Mouse (Mus musculus) stomach, embryonic 15.5 days (tissue): ENCODE data around the gene Akap2. TPM values are rescaled to one million over a fixed set of nuclear protein-coding genes. Genes with fewer than 3 reads are reported as not detected.

Experiments used
- ATAC-seq: fragments of 200-750 bp; cut with Nextera tagmentation; 2 replicates; pipeline ENCODE4 v1.8.0; 2017; ENCODE audit warnings: low read depth, moderate number of reproducible peaks, moderate TSS enrichment; ENCODE audit not compliant: insufficient read depth, low FRiP score
- H3K27ac ChIP-seq: fragments of 300-500 bp; sonication (generic); 2 replicates; pipeline ENCODE4 v1.5.1; 2015; ENCODE audit warnings: mild to moderate bottlenecking, inconsistent platforms
- H3K27me3 ChIP-seq: fragments of 300-500 bp; sonication (generic); replicated peaks from 2 replicates; pipeline ENCODE4 v1.6.1; 2015; ENCODE audit warnings: inconsistent platforms
- H3K36me3 ChIP-seq: fragments of 300-500 bp; sonication (generic); 2 replicates; pipeline ENCODE4 v1.6.1; 2015; ENCODE audit warnings: inconsistent platforms
- H3K4me1 ChIP-seq: fragments of 300-500 bp; sonication (generic); 2 replicates; pipeline ENCODE4 v1.6.1; 2015; ENCODE audit warnings: inconsistent platforms
- H3K4me2 ChIP-seq: fragments of 300-500 bp; sonication (generic); 2 replicates; pipeline ENCODE4 v1.6.1; 2015; ENCODE audit warnings: mild to moderate bottlenecking, inconsistent platforms
- H3K4me3 ChIP-seq: fragments of 300-500 bp; sonication (generic); replicated peaks from 2 replicates; pipeline ENCODE4 v1.5.1; 2015; ENCODE audit warnings: inconsistent platforms
- H3K9ac ChIP-seq: fragments of 300-500 bp; sonication (generic); 2 replicates; pipeline ENCODE4 v1.6.1; 2015; ENCODE audit warnings: inconsistent platforms
- H3K9me3 ChIP-seq: fragments of 300-500 bp; sonication (generic); 2 replicates; pipeline ENCODE4 v1.6.1; 2016; ENCODE audit warnings: inconsistent platforms
- WGBS: fragments of 180-500 bp; shearing (Covaris S2); methylation state at CpG from one replicate; pipeline ENCODE4 v1.1.7; 2015; 5-methylcytosine and 5-hydroxymethylcytosine counted together
- polyA plus RNA-seq: library from polyadenylated mRNA; unstranded; fragments of >200 nt; fragmentation: Nextera tagmentation; extraction: Ambion mirVana; gene quantifications from 2 replicates; pipeline ENCODE4 v1.2.1, GENCODE M21; 2015

Gene Akap2
- polyA plus RNA-seq, 1 experiment from 2014 or later: 21.2 TPM

DNA sequence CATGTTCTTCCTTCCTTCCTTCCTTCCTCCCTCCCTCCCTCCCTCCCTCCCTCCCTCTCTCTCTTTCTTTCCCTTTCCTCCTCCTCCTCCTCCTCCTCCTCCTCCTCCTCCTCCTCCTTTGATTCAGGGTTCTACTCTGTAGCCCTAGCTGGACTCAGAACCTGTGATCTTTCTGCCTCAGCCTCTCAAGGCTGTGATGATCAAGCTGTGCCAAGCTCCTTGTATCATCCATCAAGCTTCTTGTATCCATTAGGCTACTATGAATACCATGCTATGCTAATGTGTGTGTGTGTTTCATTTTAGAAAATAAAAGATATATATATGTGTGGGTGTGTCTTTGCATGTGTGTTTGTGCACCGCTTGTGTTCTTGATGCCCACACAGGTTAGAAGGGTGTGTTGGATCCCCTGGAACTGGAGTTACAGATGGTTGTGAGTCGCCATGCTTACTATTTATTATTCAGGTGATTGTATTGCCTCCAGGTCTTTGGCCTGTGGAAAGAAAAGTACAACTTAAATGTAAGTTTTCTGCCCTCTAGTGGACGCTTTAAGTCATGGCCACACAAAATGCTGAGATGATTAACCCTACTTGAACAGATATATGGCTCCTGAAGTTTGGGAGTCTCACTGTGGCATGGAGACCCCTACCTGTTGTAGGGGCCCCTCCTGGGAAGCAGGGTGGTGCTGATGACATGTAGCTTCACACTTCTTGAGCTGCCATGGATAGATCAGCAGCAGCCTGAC is 210.2 kb downstream of the Akap2 start:
- H3K4me3 ChIP-seq: no peak overlapping the region
- no peak for ATAC-seq
- no peaks in the 10 kb centered on the region for H3K27me3 ChIP-seq
- H3K27ac ChIP-seq: no peak overlapping the region
- no peak overlapping the region for H3K9ac ChIP-seq
- 24% methylated on average over 3 of the region's 3 CpGs for WGBS
- H3K36me3 ChIP-seq: no peaks in the 10 kb centered on the region
- no peaks in the 10 kb centered on the region for H3K9me3 ChIP-seq
- no peak overlapping the region for H3K4me2 ChIP-seq
- H3K4me1 ChIP-seq: no peaks in the 10 kb centered on the region

DNA sequence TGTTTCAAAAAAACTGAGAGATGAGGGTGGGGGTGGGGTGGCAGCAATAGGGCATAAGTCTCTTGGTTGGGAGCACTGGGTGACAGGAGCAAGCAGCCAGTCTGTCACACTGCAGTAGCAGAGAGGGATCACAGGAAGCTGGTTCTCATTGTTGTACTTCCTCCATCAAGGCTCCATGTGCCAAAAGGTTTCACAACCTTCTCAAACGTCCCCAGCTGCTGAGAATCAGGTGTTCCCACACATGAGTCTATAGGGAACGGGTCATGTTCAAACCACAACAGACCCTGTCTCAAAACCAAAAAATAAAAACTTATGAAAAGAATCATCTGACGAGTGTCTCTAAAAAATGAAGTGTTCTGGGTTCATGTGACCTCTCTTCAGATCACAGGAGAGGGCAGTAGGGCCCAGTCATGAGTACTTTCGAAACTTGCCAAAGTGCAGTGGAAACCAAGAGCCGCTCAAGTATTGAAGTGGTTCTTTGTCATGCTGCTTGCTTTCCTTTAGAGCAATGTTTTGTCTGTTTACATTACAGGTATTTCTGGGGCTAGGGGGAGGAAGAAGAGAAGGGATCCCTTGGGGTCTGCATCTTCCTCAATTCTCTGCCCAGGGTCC is 213.2 kb downstream of the Akap2 start:
- Histone ChIP-seq H3K27ac (no peak overlapping the region), H3K9me3 (no peaks in the 10 kb centered on the region), H3K9ac (no peak overlapping the region), H3K4me2 (no peak overlapping the region), H3K4me1 (no peaks in the 10 kb centered on the region), H3K36me3 (no peaks in the 10 kb centered on the region), H3K27me3 (no peaks in the 10 kb centered on the region), H3K4me3 (no peak overlapping the region)
- no peak for ATAC-seq
- WGBS: 64% methylated on average over 5 of the region's 5 CpGs

DNA sequence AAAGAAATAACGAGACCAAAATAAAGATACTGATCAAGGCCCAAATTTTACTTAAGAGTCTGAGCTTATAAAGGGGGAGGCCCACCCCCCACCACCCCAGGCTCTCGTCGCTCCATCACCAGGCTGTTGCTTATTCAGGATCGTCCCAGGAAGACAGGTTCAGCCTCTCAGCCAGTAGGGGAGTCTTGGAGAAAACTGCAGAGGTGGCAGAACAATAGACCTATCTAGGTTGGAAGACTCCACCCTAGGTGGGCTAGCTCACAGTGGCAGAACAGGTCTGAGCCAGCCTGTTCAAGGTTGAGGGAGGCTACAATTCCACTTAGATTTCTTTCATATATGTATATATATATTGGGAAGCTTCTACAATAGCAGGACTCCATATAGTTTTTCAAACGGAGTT is 216.7 kb downstream of the Akap2 start:
- Histone ChIP-seq H3K9ac (no peak overlapping the region), H3K27ac (no peak overlapping the region), H3K4me3 (no peak overlapping the region), H3K4me2 (no peak overlapping the region), H3K9me3 (no peaks in the 10 kb centered on the region), H3K4me1 (no peaks in the 10 kb centered on the region), H3K36me3 (no peaks in the 10 kb centered on the region), H3K27me3 (no peaks in the 10 kb centered on the region)
- ATAC-seq: no peak
- WGBS: 63% methylated on average over 5 of the region's 5 CpGs

DNA sequence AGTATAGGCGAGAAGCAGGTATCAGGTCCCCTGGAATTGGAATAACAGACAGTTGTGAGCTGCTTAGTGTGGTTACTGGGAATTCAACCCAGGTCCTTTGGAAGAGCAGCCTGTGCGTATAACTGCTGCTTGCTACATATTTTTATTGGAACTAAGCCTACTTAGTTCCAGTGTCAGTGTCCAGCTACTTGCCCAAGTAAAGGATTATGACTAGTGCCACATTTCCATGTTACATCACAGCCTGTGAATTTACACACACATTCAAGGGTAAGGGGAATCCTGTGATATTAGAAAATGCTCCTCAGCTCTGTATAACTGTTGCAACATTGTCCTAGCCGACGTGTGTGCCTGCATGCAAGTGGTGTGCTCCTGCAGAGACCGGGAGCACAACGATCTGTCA is 219.8 kb downstream of the Akap2 start:
- WGBS: 80% methylated on average over 6 of the region's 6 CpGs
- no peaks in the 10 kb centered on the region for H3K36me3 ChIP-seq
- H3K27ac ChIP-seq: no peak overlapping the region
- H3K9ac ChIP-seq: no peak overlapping the region
- H3K27me3 ChIP-seq: no peaks in the 10 kb centered on the region
- H3K4me2 ChIP-seq: no peak overlapping the region
- no peak for ATAC-seq
- H3K4me3 ChIP-seq: no peak overlapping the region
- no peaks in the 10 kb centered on the region for H3K9me3 ChIP-seq
- no peaks in the 10 kb centered on the region for H3K4me1 ChIP-seq

DNA sequence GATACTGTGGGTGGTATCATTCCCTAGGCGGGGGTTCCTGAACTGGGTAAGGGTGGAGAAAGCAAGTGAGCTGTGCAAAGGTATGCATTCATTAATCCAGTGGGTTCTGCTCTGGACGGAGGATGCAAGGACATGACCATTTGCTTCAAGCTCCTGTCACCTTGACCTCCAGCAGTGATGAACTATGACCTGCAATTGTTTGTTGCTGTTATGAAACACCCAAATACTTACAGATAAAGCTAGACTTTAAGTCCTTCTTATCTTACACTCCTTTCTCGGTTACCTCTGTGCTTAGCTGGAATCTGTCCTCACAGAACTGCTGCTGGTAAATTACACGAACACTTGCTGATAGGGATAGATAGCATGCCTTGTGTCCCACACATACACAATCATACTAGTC is 223.2 kb downstream of the Akap2 start:
- Histone ChIP-seq H3K9ac (no peak overlapping the region), H3K4me3 (no peak overlapping the region), H3K27me3 (no peaks in the 10 kb centered on the region), H3K4me2 (no peak overlapping the region), H3K36me3 (peaks cover 13% of the 10 kb centered on the region), H3K4me1 (no peaks in the 10 kb centered on the region), H3K9me3 (no peaks in the 10 kb centered on the region), H3K27ac (no peak overlapping the region)
- no peak for ATAC-seq
- WGBS: 80% methylated on average over 4 of the region's 4 CpGs

DNA sequence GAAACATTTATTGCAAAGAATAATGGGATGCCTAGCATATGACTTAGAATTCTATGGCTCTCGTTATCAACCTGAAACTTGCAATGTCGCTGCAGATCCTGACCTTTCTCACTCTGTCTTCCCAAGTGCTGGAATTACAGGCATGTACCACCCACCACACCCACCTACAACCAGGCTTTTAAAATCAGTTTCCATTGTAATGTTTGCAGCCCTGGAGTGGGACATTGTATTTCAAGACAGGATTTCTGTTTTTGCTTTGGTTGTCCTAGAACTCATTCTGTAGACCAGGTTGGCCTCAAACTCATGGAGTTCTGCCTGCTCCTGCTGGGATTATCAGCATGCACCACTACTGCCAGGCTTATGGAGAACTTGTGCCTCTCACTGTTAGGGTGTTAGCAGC is 225.4 kb downstream of the Akap2 start:
- Histone ChIP-seq H3K4me2 (no peak overlapping the region), H3K4me3 (no peak overlapping the region), H3K9ac (no peak overlapping the region), H3K36me3 (peaks cover 24% of the 10 kb centered on the region), H3K27me3 (no peaks in the 10 kb centered on the region), H3K9me3 (no peaks in the 10 kb centered on the region), H3K4me1 (no peaks in the 10 kb centered on the region), H3K27ac (no peak overlapping the region)
- WGBS: 91% methylated on average over 2 of the region's 2 CpGs
- no peak for ATAC-seq

Other genes with a start within 250 kb of the Akap2 start
- gene Pakap, start 149.5 kb upstream of the Akap2 start, polyA plus RNA-seq: 24.7 and 25.8 TPM in 2 replicates
- gene D630039A03Rik, start 198.6 kb downstream of the Akap2 start, polyA plus RNA-seq: 10.4 and 11.4 TPM in 2 replicates
- gene Txn1, start 238.8 kb downstream of the Akap2 start, polyA plus RNA-seq: 476 and 493 TPM in 2 replicates